Mouse (Mus musculus) fibroblast of lung, adult 2 months (primary cell): ENCODE data around the gene Ttll7.
A peak's percentile ranks its signal among the peaks of the same experiment; 100 is the strongest.

Experiments
- DNase-seq: peaks from one replicate; pipeline ENCODE4 v3.0.0-alpha.2; 2011; ENCODE audit warnings: low read depth

Gene Ttll7

DNA sequence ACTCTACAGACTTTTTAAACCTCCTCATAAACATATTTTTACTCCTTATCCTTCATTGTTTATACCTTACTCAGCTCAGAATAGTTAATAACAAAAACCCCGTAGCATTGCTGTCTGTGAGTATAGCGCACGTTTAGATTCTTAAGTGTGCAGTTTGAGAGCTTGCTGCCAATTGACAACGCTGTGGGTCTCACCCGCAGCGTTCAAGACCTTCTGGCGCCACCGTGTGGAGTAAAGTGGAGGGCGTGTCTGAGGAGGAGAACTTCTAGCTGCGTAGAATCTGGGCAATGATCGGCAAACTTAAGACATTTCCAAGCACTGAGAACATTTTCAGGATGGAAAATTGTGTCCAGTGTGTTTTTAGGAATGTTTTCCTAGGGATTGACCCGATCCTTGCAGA, 62.6 kb downstream of the Ttll7 start:
- peak; percentile 44 for DNase-seq

DNA sequence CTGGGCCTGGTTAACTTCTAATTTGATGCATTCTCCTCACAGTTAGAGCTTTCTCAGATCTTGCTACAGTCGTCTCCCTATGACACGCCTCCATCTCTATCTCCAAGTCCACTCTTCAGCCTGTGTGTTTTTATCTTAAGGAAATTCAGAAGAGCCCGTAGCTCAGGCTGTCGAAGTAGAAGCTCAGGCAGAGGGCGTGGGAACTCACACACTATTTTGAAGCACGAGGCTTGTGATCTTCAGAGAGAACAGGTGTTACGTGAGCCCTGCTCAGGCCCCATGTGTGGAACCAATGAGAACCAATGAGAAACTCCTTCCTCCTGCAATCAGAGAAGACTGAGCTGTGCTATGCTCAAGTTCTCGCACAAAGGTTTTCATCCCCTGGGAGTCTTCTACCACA, 65.7 kb downstream of the Ttll7 start:
- no peak for DNase-seq

DNA sequence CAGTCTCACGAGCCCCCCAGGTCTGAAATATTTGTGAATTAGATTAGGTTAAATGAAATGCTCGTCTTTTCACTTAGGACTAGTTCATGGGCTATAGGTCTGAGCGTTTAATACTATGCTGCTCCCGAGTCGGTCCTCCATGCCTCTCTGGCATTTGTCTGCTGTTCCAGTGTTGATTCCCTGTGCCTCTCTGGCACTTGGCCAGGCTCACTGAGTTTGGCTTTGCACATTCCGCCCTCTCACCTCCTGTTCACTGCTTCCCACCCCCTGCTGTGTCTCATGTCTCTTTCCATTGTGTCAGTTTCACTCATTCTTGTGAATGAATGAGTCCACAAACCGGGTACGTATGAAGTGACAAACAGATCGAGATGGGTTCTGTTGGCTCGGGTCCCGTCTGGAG, 66.2 kb downstream of the Ttll7 start:
- DNase-seq: no peak

DNA sequence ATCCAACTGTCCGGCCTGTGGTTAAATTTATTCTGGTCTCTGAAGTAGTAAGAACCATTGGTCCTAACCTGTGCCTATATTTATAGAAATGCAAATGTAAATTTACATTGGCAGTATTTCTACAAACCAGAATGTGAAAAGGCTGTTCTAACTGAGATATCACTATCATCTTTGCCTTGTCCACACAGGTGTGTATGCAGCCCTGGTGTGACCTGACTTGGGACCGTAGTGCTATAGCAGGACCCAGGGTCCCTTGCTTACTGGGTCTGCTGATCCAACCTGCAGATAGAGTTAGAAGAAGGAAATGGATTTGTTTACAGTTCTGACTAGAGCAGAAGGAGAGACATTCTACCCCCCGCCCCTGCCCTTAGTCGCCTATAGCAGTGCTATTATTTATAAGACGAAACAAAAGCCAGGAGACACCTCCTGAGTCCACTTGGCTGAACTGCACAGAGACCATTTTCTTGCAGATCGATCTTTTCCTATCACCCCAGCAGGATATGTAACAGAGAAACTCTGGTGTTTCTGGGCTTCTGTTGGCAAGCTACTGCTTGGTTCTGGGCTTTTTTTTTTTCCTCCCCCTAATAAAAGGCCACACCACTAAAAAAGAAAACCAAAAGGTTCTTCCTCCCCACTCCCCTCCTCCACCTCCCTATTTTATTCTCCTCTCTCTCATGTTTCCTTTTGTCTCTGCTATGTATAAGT, 75.3 kb downstream of the Ttll7 start:
- no peak for DNase-seq

DNA sequence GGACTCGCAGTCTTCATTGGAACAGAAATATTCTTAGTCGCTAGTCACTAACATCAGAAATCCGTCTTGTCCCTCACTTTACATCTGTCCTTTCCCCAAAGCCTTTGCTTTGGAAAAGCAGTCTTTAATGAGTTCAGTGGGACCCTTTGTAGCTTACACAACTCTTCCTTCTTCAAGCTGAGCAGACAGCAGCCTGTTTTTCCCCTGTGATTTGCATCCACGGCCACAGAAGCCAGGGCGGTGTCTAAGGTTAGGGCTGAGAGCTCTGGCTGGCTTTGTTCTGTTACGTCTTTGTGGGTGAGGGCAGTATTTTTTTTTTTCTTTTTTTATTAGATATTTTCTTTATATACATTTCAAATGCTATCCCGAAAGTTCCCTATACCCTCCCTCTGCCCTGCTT, 76.0 kb downstream of the Ttll7 start:
- DNase-seq: no peak

DNA sequence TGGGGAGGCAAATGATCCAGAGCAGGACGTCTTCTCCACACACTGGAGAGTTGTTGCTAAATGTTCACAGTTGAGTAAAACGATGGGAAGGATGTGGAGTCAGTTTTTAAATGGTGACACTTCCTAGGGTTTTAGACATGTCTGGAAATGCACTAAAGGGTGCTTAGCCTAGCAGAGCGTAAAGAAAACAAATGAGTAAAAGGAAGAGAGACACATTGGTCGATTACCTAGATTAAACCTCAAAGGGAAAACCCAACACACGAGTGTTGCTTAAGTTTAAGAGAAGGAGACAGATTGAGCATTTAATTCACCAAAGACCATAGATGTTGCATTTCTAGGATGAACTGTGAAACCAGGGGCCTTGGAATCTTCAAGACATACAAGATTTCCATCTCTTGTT, 76.8 kb downstream of the Ttll7 start:
- DNase-seq: no peak

DNA sequence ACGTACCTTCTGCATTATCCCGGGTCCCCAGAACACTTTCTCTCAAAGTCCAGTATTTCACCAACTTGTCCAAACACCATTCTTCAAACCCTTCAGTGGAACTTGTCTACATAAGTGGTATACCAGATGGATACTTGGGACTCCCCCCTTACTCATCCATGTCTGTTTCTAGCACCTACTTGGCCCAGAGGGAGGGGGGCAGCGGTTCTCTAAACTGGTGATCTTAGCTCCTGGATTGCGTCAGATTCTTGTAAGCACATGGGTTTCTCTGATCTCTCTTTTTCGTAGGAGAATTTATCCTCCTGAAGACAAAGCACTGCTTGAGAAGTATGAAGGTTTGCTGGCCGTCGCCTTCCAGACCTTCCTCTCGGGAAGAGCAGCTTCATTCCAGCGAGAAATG, 79.0 kb downstream of the Ttll7 start:
- no peak for DNase-seq

DNA sequence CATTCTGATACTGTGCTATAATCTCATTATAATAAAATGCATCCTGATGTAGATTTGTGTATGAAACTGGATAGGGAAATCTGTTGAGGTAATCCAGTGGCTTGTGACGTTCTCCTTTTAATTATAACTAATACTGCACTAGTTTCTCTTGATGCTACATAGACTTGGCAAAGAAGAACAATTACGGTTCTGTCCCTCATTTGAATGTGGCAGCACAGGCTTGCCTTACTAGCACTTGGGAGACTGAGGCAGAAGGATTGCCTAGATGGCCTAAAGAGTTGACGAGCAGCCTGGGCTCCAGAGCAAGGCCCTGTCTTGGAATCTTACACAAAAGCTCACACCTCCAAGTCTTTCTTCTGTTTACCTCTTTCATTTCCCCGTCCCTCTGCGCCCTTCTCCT, 80.3 kb downstream of the Ttll7 start:
- DNase-seq: no peak

DNA sequence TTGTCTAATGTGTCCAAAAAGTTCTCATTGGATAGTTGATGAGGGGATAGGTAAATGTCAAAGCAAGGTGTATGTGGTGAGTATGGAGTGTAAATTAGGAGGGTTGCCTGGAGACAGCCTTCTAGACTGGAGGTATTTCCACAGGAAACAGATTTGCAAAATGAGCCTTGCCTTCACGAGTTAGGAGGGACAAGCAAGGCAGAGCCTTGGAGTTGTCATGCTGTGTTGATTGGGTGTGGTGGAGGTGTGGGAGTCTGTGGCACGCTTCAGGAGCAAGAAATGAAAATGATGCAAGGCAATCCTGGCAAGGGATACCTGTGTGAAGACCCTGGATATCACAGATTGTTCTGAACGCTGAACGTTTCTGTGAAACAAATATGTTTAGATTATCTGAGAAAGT, 84.7 kb downstream of the Ttll7 start:
- DNase-seq: no peak

DNA sequence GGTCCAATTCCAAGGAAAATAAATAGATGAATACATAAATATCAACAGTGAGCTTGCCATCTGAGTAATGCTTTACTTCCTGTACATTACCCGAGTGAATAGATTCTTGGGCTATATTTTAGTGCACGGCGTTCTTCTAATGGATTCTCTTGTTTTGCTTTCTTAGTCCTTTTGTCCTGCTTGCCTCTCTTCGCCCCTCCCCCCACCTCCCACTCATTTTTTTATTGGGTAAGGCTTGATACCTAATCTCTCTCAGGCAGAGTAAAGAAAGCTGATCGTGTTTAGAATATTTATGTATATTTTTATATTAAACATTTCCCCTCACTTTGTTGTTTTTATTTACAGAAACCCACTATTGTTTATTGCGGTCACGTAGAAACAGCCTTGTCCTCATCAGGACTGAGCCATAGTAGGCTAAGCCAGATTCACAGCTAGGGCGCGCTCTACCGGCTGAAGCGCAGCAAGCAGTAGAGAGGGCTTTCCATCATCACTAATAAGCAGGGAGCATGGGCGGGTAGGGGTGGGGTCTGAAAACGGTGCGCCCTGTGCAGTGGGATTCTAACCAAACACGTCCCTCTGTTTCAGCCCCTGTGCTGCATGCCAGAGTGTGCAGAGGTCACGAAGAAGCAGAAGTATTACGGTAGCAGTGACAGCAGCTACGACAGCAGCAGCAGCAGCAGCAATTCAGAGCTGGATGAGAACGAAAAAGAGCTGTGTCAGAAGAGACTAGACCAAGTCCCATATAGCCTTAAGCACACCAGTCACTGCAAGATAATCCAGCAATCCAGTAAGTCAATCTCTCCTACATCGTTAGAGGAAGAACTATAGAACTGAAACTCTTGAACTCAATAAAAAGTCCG, 87.5 kb downstream of the Ttll7 start:
- no peak for DNase-seq

DNA sequence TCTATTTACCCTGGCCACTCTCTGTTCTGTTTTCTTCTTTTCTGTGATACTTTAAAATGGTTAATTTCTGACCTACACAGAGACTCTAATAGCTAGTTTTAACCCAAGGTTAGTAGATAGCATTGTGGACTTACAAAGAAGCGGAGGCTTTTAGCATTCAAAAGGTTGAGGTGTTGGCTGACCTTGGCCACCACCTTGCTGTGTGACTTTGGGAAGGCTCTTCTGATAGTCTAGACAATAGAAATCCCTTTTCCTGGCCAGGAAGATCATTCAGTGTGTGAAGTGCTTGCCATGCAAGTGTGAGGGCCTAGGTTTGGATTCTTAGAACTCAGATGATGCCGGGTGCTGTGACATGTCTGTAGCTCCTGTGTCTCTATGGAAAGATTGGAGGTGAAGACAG, 90.9 kb downstream of the Ttll7 start:
- no peak for DNase-seq

DNA sequence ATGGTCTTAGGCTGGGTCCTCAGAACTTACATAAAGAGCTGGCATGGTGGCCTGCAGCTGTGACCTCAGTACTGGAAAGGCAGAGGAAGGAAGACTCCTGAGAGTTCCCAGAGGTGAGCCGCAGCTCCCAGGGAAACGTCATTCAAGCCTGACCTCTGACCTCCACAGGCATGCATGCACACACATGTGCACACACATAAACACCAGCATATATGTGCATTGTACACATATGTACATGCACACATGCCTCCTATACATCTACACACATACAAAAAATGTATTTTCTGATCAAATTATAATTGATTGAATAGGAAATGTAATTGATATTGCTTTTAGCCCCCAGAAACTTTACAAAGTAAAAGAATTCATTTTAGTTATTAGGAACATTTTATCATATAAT, 93.2 kb downstream of the Ttll7 start:
- DNase-seq: no peak

DNA sequence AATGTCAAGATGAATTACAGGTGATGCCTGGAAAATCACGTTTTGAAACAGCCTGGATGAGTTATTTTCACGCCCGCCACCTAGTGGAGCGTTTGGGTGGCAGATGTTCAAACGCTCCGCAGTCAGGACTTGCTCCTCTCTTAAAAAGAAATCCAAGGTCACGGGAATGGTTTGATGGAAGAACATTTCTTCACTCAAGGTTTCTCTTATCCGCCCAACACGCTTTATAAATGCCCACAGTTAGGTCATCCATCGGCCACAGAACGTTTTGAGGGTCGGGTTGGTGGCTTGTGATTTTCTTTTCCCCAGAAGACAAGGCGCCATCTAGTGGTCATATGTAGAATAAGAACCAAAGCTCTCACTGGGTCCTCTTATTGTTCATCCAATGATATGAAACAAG, 93.7 kb downstream of the Ttll7 start:
- peak; percentile 60 for DNase-seq

DNA sequence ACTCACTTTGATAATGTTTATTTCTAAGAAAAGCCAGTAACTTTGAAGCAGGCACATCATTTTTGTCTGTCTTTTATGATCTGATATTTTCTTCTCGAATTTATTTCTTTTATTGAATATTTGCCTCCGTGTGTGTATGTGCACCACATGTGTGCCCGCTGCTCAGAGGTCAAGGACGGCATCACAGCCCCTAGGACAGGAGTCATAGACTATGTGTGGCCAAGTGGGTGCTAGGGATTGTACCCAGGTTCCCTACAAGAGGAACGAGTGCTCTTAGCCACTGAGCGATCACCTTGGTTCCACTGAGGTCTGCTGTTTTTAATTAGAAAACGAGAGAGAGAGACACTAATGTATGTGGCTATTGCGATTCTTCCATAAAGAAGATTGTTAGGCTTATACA, 94.5 kb downstream of the Ttll7 start:
- DNase-seq: no peak

DNA sequence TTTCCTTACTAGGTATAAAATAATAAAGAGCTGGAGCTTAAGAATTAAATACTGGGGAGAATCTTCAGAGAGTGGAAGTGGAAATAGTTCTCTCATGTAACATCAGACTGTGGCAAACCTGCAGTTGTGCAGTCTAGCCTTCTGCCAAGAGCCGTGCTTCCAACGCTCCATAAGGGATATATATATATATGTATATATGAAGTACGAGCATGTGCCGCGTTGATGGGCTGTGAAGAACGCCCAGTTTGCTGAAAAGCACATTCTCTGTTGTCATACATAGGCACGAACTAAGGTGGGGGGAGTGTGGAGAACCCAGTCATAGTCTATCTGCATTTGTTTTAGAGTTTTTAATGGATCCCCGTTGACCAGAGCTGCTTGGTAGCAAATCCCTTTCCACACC, 104.6 kb downstream of the Ttll7 start:
- no peak for DNase-seq

DNA sequence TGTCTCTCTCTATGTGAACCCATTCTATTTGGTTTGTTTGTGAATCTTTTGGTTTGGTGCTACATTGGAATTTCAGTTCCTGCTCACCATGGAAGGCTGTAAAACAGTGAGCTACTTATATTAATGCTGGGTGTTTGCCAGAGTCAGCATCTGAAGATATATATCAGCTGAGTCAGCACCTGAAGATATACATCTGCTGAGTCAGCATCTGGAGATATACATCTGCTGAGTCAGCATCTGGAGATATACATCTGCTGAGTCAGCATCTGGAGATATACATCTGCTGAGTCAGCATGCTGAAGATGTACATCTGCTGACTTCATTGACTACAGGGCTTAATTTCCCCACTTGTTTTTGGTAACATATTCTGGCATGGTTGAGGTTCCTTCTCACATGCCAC, 110.7 kb downstream of the Ttll7 start:
- DNase-seq: no peak

DNA sequence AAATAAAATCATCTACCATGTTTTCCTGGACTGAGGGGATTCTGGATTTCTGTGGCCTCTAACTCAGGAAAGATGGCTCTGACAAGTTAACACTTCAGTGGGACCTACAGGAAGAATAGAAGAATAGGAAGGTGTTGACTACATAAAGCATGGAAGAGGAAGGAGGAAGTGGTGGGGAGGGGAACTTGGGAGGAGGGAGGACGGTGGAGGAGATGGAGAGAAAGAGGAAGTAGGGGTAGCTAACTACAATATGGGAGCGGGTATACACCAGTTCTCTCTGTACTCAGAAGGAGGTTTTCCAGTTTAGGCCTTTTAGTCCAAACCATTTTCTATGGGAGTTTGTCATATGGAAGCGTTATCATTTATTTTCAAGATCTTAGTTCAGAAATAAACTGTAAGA, 112.2 kb downstream of the Ttll7 start:
- no peak for DNase-seq

DNA sequence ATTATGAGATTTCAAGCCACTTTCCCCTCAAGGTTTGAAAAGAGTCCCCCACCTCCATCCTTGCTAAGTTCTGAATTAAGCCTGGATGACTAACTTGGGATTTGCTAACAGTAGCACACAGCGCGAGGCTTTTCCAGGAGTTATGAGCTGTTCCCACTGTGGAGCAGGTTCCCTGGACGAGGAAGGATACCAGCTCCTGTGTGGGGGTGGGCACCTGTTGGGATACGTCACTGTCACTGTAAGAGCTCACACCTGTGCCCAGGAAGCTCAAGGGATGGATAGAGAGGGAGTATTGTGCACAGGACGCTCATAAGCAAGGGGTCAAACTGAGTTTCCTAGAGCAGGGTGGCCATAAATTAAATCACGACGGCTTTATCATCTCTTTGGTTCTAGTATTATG, 115.1 kb downstream of the Ttll7 start:
- no peak for DNase-seq

DNA sequence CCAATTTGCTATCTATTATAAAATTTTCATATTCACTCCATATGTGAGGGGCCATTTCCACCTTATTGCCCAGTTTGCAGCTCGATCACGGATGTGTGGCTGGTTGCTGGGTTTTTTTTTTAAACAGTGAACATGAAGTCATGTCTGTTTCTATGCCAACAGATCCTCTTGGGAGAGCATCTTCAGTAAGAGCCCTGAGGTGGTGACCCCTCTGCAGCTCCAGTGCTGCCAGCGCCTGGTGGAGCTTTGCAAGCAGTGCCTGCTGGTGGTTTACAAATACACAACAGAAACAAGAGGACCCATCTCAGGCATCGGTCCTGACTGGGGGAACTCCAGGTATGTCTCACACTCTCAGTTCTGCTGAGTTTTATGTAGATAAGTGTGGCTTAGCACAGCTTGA, 115.7 kb downstream of the Ttll7 start:
- DNase-seq: no peak

DNA sequence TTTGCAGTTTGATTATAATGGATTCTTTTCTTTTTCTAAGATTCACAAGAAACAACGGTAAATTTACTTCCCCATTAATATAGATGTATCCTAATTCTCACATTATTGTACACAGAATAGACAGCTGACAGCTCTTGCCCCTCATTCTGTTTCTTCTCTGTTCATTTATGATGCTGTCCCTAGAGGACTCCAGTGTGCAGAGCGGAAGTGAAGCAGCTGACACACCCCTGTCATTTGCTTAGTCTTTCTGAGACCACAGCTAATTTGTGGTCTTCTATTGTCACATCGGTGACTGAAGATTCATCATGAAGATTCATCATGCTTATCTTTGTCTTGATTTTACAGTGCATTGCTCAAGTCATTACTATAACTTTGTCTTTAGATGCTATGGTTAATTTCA, 126.1 kb downstream of the Ttll7 start:
- no peak for DNase-seq

DNA sequence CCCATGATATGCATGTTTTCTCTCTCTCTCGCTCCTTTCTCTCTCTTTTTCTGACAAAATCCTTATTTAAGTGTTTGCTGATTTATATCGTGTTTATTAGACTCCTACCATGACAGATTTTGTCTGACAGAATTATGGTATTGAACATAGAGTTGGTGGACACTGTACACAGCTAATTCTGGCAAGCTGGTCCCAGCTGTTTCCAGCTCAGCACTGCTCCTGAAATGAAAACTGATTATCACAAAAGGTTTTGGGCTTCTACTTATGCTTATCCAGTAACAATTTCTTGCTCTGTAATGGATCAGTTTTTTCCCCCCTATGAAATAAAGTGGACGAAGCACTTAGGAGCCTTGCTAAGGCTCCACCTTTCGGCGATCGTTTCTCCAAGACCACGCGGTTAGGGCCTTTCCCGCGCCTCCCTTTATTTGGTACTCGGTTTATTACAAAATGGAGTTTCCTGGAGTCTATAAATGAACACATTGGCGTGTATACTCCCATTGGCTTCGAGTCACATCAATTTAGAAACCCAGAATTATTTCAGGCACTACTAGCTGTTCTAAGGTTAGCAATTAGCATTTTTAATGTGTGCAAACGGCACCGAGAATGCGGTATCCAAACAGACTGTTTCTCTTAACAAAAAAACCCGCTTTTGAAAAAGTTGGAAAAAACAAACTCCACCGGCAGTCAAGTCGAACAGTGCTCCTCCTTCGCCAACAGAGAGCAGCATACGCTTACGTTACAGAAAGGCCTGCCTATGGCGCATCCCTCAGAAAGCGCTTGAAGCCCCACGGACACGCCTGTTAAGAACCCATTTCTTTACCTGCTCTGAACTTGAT, 141.9 kb downstream of the Ttll7 start:
- DNase-seq: peak; percentile 33

DNA sequence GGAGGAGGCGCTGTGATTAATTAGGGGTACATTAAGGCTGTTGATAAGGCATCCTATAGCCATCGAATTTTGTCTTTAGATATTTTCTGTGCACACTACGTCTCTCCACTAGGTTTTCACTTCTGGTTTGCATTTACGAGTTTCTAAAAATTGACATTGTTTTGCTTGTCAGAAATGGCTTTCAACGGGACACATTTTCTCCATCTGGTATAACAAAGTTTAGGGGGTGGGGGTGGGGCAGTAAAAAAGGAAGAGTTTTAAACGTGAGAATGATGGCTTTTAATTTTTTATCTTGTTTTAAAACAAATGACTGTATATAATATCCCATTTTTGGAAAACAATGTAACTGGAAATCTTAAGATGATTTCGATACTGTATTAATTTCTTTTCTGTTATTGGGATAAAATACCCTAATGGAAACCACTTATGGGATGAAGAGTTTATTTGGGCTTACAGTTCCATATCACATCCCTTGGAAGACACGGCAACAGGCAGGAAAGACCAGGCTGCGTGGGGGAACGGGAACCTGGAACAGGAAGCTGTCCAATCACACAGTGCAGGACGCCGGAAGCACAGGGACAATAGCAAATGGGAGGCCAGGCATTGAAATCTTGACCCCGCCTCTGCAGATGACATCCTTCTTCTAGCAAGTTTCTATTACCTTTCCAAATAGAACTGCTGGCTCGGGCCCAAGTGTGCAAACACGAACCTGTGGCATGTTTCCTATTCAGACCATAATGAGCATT, 142.7 kb downstream of the Ttll7 start:
- DNase-seq: no peak
